Mouse (Mus musculus): ENCODE data around the gene Cobl. TPM values are rescaled to one million over a fixed set of nuclear protein-coding genes. Genes with fewer than 3 reads are reported as not detected.

Cobl gene
- polyA plus RNA-seq (2014; fragmentation: Nextera tagmentation; extraction: Ambion mirVana) = 0.88 and 1.1 TPM in 2 replicates

DNA sequence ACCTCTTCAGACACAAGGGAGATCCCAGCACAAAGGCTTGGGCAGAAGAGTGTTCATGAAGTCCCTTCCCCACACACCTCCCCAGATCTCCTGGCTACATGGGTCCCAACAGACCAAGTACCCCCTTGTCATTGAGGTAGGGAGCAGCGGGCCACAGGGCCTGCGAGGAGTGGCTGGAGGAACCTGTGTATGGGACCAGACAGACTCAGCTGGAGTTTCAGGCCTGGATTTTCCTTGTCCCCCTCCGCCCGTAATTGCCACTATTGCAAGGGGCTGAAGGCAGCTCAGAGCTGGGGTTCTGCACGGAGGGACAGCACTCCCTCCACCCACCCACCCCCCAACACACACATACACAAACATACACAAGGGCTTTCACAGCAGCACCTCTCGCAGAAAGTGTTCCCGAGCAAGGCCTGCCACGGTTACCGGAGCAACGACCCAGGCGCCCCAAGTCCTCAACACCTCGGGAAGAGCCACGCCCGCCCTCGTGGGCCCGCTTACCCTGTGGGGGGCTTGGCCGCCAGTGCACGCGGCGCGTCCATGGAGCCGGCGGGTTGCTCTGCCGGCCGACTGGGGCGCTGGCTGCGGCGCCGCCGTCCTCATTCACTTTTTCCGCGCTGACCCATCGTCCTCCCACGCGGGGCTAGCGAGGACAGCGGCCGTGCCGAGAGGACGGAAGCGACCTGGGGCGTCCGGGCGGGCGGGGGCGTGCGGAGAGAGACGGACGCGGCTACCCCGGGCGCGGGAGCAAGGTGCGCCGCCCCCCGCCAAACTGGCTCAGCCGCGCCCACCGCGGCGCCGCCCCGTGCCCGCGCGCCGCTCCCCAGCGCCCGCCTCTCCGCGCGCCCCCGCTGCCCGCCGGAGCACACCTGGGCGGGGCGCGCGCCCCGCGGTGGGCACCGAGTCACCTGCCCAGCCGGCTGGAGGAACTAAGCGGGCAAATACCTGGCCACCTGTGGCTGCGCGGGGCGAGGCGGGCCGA lies at the start of gene Cobl:
Gene Cobl, minus strand, starts transcription at position 780 of the 982 bp plus-strand sequence.
- peak within 1 kb of the TSS; percentile 50 for H3K9ac ChIP-seq (ENCODE audit: low read length)
- under 1% methylated on average over 85 of the region's 89 CpGs for WGBS
- H3K27ac ChIP-seq (replicated peaks; ENCODE audit: low read depth, low read length) = no peak within 1 kb of the TSS
- H3K9me3 ChIP-seq (ENCODE audit: control insufficient read depth, low read length) = no peaks in the 10 kb centered on the region
- peak within 1 kb of the TSS; percentile 95 for H3K4me2 ChIP-seq (ENCODE audit: low read depth, severe bottlenecking)
- peaks cover 3% of the 10 kb centered on the region; the same call in 1 of the 2 replicates for H3K4me1 ChIP-seq (ENCODE audit: control insufficient read depth, insufficient read depth, low read length)
- DNase-seq (ENCODE audit: low spot score) (peak; percentile 51), ATAC-seq (ENCODE audit: insufficient number of reproducible peaks, low FRiP score, low TSS enrichment, low read depth) (peak; percentile 61)
- no peaks in the 10 kb centered on the region for H3K36me3 ChIP-seq (ENCODE audit: control insufficient read depth, insufficient read depth, low read length)
- peak within 1 kb of the TSS; percentile 56 for H3K4me3 ChIP-seq (ENCODE audit: low read depth, low read length)
- H3K27me3 ChIP-seq (ENCODE audit: control insufficient read depth, insufficient read depth, low read length) = peaks cover 24% of the 10 kb centered on the region

- WGBS = 46% methylated on average over 5 of the region's 5 CpGs
- Histone ChIP-seq H3K4me1 (ENCODE audit: control insufficient read depth, insufficient read depth, low read length) (no peaks in the 10 kb centered on the region), H3K36me3 (ENCODE audit: control insufficient read depth, insufficient read depth, low read length) (no peaks in the 10 kb centered on the region), H3K4me3 (ENCODE audit: low read depth, low read length) (no peak overlapping the region), H3K9ac (ENCODE audit: low read length) (no peak overlapping the region), H3K9me3 (ENCODE audit: control insufficient read depth, low read length) (no peaks in the 10 kb centered on the region), H3K27me3 (ENCODE audit: control insufficient read depth, insufficient read depth, low read length) (no peaks in the 10 kb centered on the region), H3K27ac (replicated peaks; ENCODE audit: low read depth, low read length) (no peak overlapping the region), H3K4me2 (ENCODE audit: low read depth, severe bottlenecking) (no peak overlapping the region)
- ATAC-seq (ENCODE audit: insufficient number of reproducible peaks, low FRiP score, low TSS enrichment, low read depth) = no peak
- DNase-seq (ENCODE audit: low spot score) = no peak
Observed at GRCm38 (mm10) chr11:12513796-12514195, 49.0 kb upstream of the Cobl start.

DNA sequence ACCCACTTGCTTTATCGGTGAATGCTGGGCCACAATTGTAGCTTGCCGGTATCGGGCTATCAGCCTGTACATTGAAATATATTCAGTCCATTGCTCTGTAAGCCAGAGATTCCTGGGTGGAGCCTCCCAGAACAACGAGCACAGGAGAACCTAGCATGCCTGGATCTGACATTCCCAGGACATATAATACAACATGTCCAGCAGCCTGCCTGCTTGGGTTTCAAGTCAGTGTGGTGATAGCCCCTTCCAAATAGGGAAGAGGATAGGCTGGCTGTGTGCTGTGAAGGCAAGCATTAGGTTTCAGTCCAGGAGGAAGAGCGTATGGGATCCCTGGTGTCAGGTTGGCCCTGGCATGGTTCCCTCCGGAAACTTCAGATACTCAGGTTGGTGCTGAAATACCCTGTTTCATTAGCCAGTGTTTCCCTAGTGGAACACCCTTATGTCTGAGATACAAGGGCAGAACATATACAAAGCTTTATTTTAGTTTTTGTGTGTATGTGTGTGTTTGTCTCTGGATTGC lies 41.7 kb upstream of the Cobl start:
- Histone ChIP-seq H3K27me3 (ENCODE audit: control insufficient read depth, insufficient read depth, low read length) (no peaks in the 10 kb centered on the region), H3K36me3 (ENCODE audit: control insufficient read depth, insufficient read depth, low read length) (no peaks in the 10 kb centered on the region), H3K4me1 (ENCODE audit: control insufficient read depth, insufficient read depth, low read length) (no peaks in the 10 kb centered on the region), H3K4me2 (ENCODE audit: low read depth, severe bottlenecking) (no peak overlapping the region), H3K9me3 (ENCODE audit: control insufficient read depth, low read length) (no peaks in the 10 kb centered on the region), H3K9ac (ENCODE audit: low read length) (no peak overlapping the region), H3K4me3 (ENCODE audit: low read depth, low read length) (no peak overlapping the region), H3K27ac (replicated peaks; ENCODE audit: low read depth, low read length) (no peak overlapping the region)
- ATAC-seq (ENCODE audit: insufficient number of reproducible peaks, low FRiP score, low TSS enrichment, low read depth) (no peak), DNase-seq (ENCODE audit: low spot score) (no peak)
- WGBS = 90% methylated on average over 6 of the region's 6 CpGs

DNA sequence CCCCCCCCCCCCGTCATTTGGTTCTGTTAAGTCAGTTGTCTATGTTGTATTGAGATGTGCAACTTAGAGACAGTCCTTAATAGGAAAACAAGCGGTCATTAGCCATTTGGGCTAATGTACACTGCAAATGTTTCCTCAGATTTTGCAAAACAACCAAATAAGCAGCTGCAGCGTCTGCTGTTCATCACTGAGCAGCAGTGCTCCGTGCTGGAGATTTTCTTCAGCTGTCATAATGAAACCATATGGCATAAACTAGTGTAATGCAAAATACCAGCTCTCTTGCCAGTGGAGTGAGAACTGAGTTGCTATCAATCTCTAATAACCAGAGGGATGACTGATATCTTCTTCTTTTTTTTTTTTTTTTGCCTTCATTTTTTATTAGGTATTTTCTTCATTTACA lies 39.0 kb upstream of the Cobl start:
- no peaks in the 10 kb centered on the region for H3K27me3 ChIP-seq (ENCODE audit: control insufficient read depth, insufficient read depth, low read length)
- H3K36me3 ChIP-seq (ENCODE audit: control insufficient read depth, insufficient read depth, low read length) = no peaks in the 10 kb centered on the region
- no peak overlapping the region for H3K4me2 ChIP-seq (ENCODE audit: low read depth, severe bottlenecking)
- H3K4me1 ChIP-seq (ENCODE audit: control insufficient read depth, insufficient read depth, low read length) = no peaks in the 10 kb centered on the region
- DNase-seq (ENCODE audit: low spot score) = no peak
- no peak overlapping the region for H3K4me3 ChIP-seq (ENCODE audit: low read depth, low read length)
- H3K9me3 ChIP-seq (ENCODE audit: control insufficient read depth, low read length) = no peaks in the 10 kb centered on the region
- no peak for ATAC-seq (ENCODE audit: insufficient number of reproducible peaks, low FRiP score, low TSS enrichment, low read depth)
- no peak overlapping the region for H3K27ac ChIP-seq (replicated peaks; ENCODE audit: low read depth, low read length)
- no peak overlapping the region for H3K9ac ChIP-seq (ENCODE audit: low read length)
- WGBS = 88% methylated on average over 4 of the region's 4 CpGs

DNA sequence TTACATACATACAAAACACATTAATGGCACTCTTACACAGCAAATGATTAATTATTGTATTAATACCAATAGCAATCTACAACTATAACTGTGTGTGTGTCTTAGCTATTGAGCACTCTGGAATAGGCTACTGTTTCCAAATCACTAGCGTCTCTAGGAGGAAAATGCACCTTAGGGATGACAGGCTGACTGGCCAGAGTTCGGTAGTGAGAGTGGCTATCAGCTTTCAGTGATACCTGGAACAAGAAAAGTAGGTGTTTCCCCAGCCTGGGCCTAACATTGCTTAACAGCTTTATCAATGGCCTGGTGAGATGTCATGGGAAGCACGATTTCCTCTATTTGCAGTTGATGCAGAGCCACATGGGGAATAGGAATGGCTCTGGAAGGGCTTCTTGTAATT lies 37.0 kb upstream of the Cobl start:
- no peaks in the 10 kb centered on the region for H3K4me1 ChIP-seq (ENCODE audit: control insufficient read depth, insufficient read depth, low read length)
- no peak for ATAC-seq (ENCODE audit: insufficient number of reproducible peaks, low FRiP score, low TSS enrichment, low read depth)
- 86% methylated on average over 3 of the region's 3 CpGs for WGBS

DNA sequence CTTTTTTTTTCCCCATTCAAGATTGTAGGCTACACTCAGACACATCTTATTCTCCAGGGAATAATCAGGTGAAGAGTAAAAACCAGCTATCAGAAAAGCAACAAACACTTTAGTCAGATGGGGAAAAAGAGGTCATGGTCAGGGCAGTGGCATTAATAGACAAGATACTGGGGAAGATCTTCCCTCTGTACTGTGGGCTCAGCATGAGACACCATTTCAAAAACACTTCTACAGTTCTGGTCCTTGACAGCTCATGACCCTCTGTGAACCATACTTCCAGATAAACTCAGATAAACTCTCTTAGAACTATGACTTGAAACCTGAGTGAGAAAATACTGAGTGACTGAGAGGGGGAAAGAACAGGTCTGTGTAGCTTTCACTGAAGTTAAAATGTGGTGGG lies 29.0 kb upstream of the Cobl start:
- Histone ChIP-seq H3K9me3 (ENCODE audit: control insufficient read depth, low read length) (no peaks in the 10 kb centered on the region), H3K4me1 (ENCODE audit: control insufficient read depth, insufficient read depth, low read length) (no peaks in the 10 kb centered on the region), H3K4me3 (ENCODE audit: low read depth, low read length) (no peak overlapping the region), H3K27ac (replicated peaks; ENCODE audit: low read depth, low read length) (no peak overlapping the region), H3K27me3 (ENCODE audit: control insufficient read depth, insufficient read depth, low read length) (no peaks in the 10 kb centered on the region), H3K36me3 (ENCODE audit: control insufficient read depth, insufficient read depth, low read length) (no peaks in the 10 kb centered on the region), H3K4me2 (ENCODE audit: low read depth, severe bottlenecking) (no peak overlapping the region), H3K9ac (ENCODE audit: low read length) (no peak overlapping the region)
- ATAC-seq (ENCODE audit: insufficient number of reproducible peaks, low FRiP score, low TSS enrichment, low read depth) = no peak
- no peak for DNase-seq (ENCODE audit: low spot score)

More for the DNA sequence above, 37.0 kb upstream of the Cobl start:
- no peak overlapping the region for H3K9ac ChIP-seq (ENCODE audit: low read length)
- H3K36me3 ChIP-seq (ENCODE audit: control insufficient read depth, insufficient read depth, low read length) = no peaks in the 10 kb centered on the region
- DNase-seq (ENCODE audit: low spot score) = no peak
- H3K4me2 ChIP-seq (ENCODE audit: low read depth, severe bottlenecking) = no peak overlapping the region
- H3K27me3 ChIP-seq (ENCODE audit: control insufficient read depth, insufficient read depth, low read length) = no peaks in the 10 kb centered on the region
- H3K9me3 ChIP-seq (ENCODE audit: control insufficient read depth, low read length) = no peaks in the 10 kb centered on the region
- no peak overlapping the region for H3K27ac ChIP-seq (replicated peaks; ENCODE audit: low read depth, low read length)
- H3K4me3 ChIP-seq (ENCODE audit: low read depth, low read length) = no peak overlapping the region

GRCm38 (mm10) chr11:12479856-12480403 lies 15.2 kb upstream of the Cobl start:
- H3K36me3 ChIP-seq (ENCODE audit: control insufficient read depth, insufficient read depth, low read length) = no peaks in the 10 kb centered on the region
- ATAC-seq (ENCODE audit: insufficient number of reproducible peaks, low FRiP score, low TSS enrichment, low read depth) = no peak
- H3K4me2 ChIP-seq (ENCODE audit: low read depth, severe bottlenecking) = no peak overlapping the region
- no peak overlapping the region for H3K4me3 ChIP-seq (ENCODE audit: low read depth, low read length)
- no peak for DNase-seq (ENCODE audit: low spot score)
- H3K9me3 ChIP-seq (ENCODE audit: control insufficient read depth, low read length) = no peaks in the 10 kb centered on the region
- H3K27ac ChIP-seq (replicated peaks; ENCODE audit: low read depth, low read length) = no peak overlapping the region
- H3K4me1 ChIP-seq (ENCODE audit: control insufficient read depth, insufficient read depth, low read length) = no peaks in the 10 kb centered on the region
- 89% methylated on average over 3 of the region's 3 CpGs for WGBS
- no peak overlapping the region for H3K9ac ChIP-seq (ENCODE audit: low read length)
- no peaks in the 10 kb centered on the region for H3K27me3 ChIP-seq (ENCODE audit: control insufficient read depth, insufficient read depth, low read length)

- Histone ChIP-seq H3K4me2 (ENCODE audit: low read depth, severe bottlenecking) (no peak overlapping the region), H3K4me1 (ENCODE audit: control insufficient read depth, insufficient read depth, low read length) (no peaks in the 10 kb centered on the region), H3K36me3 (ENCODE audit: control insufficient read depth, insufficient read depth, low read length) (no peaks in the 10 kb centered on the region), H3K9me3 (ENCODE audit: control insufficient read depth, low read length) (no peaks in the 10 kb centered on the region), H3K9ac (ENCODE audit: low read length) (no peak overlapping the region), H3K27ac (replicated peaks; ENCODE audit: low read depth, low read length) (no peak overlapping the region), H3K27me3 (ENCODE audit: control insufficient read depth, insufficient read depth, low read length) (no peaks in the 10 kb centered on the region), H3K4me3 (ENCODE audit: low read depth, low read length) (no peak overlapping the region)
- ATAC-seq (ENCODE audit: insufficient number of reproducible peaks, low FRiP score, low TSS enrichment, low read depth) (no peak), DNase-seq (ENCODE audit: low spot score) (no peak)
- WGBS = 72% methylated on average over 5 of the region's 5 CpGs
Observed at GRCm38 (mm10) chr11:12474299-12474935, 9.7 kb upstream of the Cobl start.

All from limb, embryonic 11.5 days (tissue).